Mouse (Mus musculus) monocyte, adult 2 months (primary cell): ENCODE results near the gene C130032M10Rik.
"Not testable (repeated sequence)": the region's sequence is repeated elsewhere in the genome, so short reads cannot be mapped to it uniquely, and the experiment has no call there.

Source experiments
- DNase-seq, 2 experiments: peaks; one replicate each; pipeline ENCODE4 v3.0.0; 2022; ENCODE audit warnings: low spot score in 2 of 2, low read depth in 1 of 2

Gene C130032M10Rik

DNA sequence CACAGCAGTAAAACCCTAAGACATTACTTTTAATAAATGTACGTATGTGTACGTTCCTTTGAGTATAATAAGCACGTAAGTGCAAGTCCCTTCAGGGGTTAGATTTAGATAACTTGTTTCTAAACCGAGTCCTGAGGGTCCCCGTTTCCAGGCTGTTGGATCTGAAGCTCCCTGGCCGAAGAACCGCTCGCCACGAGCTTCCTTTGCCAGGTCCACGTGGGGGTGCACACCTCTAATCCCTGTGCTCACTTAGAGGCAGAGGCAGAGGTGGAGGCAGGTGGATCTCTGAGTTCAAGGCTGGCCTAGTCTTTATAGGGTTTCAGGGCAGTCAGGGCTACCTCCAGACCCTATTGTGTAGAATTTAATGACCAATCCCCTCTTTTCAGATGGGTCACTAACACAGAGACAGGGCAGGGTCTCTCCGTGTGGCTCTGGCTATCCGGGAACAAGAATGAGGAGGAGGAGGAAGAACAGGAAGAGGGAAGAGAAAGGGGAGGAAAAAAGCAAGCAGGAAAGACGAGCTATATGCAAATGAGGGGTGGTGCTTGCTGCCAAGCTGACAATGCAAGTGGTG is 2.5 kb downstream of the C130032M10Rik start:
- no peak for DNase-seq

DNA sequence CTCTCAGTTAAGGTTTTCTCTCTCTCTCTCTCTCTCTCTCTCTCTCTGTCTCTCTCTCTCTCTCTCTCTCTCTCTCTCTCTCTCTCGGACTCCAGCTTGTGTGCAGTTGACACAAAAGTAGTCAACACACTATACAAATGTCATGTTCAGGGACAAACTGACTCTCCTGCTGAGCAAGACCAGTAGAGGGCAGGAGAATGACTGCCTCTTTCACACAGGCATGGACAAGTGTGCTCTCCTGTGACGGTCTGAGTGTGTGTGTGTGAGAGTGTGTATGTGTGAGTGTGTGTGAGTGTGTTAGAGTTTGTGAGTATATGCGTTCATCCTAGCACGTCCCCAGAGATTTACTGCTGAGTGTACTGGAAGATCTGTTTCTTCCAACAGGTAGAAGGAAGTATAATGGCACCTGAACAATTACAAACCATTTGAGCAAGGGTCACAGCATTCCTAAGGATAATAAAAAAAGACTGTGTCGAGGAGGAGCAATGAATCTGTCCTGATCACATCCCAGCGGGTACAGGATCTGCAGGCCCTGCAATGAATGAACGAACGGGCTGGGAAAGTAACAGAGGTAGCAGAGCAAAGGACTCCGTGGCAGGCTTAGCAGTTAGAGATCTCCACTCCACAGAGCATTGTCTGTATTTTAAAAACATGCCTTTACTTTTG is 3.4 kb downstream of the C130032M10Rik start:
- DNase-seq = no peak

DNA sequence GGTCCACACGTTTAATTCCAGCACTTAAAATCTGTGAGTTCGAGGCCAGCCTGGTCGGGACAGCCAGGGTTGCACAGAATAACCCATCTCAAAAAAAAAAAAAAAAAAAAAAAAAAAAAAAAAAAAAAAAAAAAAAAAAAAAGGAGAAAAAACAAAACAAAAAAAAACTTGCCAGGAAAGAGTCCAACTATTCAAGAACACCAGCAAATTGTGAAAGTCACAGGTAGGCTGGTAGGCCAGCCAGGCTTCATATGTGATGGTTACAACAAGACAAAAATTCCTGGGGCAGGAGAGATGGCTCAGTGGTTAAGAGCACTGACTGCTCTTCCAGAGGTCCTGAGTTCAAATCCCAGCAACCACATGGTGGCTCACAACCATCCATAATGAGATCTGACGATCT is 5.0 kb downstream of the C130032M10Rik start:
- not testable (repeated sequence) for DNase-seq

DNA sequence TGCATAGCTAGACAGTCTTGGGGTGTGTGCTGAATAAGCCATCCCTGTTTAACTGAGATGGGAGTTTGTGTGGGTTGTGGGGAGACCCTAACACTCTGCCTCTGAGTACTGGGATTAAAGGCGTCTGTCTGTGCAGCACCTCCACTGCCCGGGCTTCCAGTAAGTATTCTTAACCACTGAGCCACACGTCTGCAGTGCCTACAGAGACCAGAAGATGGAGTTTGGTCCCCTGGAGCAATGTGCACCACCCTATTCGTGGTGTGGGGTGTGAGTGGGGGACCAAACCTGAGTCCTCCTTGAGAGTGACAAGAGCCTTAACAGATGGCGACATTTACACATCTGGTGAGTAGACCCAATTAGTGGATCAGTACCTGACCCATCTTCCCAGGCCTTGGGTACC is 6.5 kb downstream of the C130032M10Rik start:
- DNase-seq = no peak

DNA sequence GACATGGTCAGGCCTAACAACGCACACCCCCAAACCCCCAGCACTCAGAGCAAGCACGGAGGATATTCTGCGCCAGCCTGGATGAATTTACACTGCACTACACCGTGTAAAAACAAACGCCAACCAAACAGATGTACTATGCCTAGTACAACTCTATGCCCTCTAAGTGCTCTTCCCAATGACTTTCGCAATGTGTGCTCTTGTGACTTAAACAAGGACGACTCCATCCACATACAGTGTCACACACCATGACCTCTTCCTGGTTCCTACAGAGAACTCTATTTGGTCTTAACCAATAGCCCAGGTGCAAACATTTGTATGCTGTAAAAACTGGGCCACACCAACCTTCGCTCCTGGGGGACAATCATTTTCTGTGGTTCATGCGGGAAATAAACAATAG is 7.0 kb downstream of the C130032M10Rik start:
- no peak for DNase-seq

DNA sequence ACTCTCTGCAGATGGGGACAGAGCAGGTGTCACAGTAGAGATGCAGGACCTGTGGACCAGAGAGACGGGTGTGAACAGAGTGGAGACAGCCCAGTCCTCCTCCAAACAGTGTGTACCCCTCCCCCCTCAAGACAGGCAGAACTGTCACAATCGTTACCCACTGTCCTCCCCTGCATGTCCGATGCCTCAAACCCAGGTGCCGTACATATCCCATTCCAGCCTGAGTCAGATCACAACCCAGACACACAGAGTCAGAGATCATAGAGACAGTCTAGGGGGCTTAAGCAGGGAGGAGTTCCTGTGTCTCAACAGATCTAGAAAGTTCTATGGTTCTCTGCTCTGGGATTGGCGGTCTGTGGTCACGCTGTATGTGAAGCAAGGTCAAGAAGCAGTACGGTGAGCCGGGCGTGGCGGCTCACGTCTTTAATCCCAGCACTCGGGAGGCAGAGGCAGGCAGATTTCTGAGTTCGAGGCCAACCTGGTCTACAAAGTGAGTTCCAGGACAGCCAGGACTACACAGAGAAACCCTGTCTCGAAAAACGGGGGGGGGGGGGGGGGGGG is 9.7 kb downstream of the C130032M10Rik start:
- no peak for DNase-seq

DNA sequence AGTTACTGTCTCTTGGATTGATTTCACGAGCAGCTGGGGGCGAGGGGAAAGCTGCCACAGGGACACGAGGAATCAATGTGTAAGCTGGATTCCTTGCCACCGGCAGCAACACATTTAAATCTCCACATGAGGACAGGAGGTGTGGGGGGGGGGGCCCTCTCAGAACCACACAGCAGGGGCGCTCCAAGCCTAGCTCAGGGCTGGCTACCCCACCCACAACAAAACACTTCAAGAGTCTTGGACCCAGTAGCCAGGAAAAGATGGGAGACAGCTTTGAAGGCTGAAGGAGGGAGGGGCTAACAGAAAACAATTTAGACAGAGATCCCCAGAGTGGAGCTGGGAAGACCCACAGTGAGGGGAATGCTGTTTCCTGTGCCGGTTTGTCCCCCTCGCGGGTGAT is 10.4 kb downstream of the C130032M10Rik start:
- DNase-seq = no peak

DNA sequence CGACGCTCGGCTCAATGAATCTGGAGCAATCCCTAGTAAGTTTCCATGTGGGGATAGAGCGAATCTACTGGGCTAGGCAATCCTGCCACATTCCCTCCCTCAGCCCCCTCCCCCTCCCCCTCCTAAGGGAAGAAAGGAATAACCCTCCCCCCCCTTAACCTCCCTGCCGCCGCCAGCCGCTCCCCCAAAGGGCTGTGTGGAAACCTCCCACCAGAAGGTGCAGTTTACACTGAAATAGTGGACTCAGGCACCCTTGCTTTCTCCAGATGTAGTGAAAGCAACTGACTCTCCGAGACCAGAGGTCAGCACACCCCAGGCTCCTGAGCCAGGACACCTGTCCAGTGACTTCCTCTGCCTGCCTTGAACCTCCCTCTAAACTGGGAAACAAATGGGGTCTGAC is 11.1 kb downstream of the C130032M10Rik start:
- DNase-seq = no peak

DNA sequence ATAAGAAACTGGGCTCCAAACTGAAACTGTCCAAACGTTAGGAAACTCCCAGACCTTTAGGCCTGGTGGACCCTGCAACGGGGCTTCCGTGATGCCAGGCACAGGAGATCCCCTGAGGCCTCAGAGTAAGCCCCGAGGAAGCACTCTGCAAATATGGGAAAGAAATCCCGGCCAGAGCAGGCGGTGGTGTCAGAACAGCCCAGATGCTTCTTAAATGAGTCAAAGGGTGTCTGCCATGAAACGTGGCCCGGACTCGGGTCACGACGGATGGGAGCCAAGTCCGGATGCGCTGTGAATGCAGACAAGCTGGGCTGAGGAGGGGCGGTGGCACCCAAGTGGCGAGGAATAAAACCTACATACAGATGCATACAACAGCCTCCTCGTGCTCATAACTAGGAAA is 11.6 kb downstream of the C130032M10Rik start:
- DNase-seq = no peak

DNA sequence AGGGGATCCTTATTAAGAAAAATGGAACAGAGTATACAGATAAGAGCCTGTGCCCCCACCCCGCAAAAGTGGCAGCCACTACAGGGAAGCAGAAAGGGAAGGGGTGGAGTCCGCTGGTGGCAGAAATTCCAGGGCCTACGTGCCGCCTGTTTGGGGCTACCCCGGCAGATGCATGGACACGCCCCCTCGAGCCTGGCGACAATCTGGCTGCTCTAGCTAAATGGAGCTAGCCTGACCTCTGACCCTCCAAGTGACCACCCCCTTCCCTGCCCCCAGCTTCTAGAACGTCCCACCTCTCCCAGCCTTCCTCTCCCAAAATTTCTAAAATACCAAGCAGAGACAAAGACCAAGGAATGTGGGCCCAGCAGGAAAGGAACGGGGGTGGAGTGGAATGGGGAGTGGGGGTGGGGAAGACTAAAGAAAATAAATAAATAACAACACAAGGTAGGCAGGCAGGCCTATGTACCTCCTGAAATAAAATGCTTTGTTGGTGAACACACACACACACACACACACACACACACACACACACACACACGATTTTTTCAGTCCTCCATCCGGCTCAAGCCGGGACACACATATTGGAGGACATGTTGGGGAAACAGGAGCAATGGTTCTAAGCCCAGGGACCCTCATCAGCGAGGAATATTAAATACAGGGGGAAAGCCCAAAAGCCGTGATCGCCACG is 12.6 kb downstream of the C130032M10Rik start:
- no peak for DNase-seq

DNA sequence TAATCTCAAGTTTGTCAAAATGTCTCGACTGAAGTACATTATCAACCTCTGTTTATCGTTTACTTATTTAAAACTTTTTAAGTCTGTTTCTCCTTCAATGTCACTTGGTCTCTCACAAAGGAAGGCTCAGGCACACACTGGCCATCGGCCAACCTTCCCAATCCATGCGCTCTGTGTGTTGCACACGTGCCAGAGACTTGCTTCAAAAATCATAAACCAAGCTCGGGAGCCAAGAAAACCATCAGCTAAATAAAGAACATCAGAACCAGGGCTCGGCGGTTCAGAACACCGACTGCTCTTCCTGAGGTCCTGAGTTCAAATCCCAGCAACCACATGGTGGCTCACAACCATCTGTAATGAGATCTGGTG is 13.2 kb downstream of the C130032M10Rik start:
- DNase-seq = no peak

DNA sequence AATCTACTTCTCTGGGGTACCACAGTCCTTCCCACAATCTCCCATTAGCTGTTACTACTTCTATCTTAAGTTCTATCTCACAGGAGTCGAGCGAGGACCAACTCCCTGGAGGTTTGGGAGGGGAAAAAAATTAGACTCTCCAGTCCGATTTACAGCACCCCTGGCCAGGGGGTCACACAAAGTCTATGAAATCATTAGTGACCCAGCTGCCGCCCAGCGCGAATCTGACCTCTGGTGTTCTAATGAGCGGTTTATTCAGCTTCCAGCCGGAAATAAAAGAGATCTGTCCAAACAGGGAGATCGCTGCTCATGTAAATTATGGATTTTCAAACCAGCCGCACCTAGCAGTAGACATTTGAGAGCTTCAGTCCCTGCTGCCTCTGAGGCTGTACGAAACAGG is 15.8 kb downstream of the C130032M10Rik start:
- no peak for DNase-seq

DNA sequence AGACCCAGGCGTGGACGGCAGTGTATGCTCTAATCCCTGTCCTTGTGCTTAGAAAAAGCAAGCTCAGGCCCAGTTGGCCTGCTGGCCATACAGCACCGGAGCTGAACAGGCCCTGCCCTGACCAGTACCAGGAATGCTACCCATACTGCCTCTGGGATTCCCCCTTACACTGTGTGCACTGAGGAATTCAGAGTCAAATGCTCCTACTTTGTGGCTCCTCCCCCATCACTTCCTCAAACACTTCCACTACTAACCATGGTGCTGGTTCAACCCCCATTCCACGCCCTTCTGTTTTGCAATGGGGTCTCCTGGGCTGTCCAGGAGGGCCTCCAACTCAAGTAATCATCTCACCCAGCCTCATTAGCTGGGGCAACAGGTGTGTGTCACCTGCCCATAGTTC is 18.4 kb downstream of the C130032M10Rik start:
- no peak for DNase-seq

DNA sequence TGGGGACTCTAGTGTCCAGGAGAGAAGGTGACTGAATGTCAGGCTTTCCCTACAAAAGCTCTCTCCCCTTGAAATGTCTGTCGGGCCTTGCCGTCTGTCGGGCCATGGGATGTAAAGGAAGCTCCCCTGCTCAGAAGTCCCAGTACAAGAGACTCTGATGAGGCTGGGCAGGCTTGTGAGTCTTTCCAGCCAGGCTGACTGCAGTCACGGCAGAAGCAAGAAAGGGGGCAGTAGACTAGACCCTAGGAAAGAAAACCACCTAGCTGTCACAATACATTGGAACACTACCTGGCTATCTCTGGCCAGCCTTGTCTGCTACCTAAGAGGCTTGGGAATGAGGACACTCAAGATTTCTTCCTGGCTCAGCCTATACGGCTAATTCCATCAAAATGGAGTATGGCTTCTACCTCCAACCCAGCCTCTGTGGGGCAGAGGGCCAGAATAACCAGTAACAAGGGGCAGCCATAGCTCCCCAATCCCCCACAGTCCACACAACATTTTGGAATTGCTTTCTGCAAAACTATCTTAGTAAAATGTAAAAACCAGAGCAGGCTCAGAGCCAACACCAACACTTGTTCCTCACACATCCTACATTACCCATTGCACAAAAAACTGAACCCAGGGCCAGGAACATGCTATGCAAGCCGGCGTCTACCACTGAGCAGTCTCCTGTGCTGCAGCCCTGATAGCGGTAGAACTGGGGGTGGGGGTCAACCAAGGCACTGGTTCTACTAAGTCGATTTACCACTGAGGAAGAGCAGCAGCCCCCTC is 19.4 kb downstream of the C130032M10Rik start:
- DNase-seq = no peak

DNA sequence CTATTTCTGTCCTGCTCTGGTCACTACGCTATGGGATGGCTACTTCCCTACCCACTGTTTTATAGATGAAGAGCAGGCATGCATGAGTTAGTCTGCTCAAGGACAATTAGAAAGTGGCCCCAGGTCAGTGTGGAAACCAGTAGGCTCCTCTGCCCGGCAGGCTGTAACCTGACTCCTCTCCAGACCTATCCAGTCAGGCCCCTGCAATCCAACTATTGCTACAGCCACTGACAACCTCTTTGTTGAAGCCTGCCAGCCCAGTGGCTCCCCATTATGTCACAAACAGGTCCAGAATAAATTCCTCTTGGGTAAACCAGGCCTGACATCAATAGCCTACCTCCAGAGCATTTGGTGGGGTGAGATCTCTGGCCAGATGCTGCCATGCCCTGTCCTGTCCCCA is 21.1 kb downstream of the C130032M10Rik start:
- no peak for DNase-seq

DNA sequence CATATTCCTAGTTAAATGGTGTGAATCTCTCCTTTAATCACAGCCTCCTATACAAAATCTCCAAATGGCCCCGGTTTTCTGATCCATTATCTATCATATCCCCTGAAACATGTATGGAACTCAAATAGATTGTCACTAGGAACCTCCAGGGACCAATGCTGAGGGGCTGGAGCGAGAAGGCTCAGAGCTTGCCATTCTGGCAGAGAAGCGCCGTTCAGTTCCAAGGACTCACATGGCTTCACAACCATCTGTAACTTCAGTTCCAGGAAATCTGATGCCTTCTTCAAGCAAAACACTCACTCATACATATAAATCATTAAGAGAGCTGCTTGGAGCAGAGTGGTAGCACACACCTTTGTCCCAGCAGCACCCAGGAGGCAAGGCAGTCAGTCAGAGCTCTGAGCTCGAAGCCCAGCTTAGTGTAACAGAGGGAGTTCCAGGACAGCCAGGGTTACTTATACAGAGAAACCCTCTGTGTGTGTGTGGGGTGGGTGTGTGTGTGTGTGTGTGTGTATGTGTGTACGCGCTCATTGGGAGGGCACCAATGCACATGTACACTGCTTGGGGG is 23.6 kb downstream of the C130032M10Rik start:
- DNase-seq = no peak

DNA sequence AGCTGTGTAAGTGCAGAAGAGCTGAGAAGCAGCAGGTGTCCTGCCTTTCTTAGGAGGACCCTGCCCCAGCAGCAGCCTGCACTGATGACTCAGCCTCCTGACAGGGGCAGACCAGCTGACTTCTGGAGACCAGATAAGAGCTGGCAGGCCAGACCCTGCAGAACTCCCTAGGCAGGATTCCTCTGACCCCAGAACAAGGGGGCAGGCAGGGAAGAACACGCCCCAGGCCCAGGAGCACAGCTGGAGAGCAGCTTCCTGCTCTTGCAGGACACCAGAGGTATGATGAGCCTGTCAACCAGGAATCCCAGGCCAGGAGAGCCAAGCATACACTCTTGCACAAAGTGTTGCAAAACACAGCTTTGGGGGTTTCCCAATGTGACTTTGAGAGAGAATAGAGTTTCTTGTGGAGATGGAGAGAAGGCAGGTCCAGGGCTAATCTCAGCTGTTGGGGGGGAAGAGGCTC is 25.8 kb downstream of the C130032M10Rik start:
- DNase-seq = no peak

DNA sequence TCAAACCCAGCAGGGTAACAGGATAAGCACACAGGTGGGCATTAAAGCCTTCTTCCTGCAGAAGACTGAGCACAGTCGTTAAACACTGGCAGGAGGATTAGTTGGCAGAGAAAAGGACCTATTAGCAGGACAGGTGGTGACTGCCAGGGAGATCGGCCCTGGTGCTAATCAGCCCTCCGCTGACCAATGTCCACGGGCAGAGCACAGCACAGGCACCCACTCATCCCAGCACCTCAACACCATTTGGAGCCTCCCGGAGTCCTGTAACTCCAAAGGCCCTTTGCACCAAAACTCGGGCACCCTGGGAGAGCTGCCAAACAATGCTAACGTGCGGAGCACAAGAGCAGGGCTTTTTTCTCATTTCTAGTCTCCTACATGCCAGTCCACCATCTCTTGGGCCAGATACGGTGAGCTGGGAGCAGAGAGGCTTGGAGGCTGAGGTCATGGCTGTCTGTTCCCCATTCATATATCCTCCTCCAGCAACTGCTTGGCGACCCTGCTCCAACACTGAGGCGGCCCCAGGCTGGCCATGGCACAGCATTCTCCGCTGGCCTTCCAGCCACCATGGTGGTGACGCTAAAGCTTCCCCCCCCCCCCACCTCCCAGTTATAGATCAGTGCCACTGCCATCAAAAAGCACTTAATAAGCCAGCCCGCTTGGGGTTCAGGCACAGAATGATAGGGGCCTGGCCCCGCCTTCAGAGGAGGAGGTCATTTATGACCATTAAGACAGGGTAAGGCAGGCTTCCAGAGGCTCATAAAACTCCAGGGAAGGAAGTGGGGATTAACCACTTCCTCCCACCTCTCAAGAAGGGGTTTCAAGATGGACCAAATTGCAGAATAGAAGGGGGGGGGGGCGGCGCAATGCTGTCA is 28.6 kb downstream of the C130032M10Rik start:
- no peak for DNase-seq

DNA sequence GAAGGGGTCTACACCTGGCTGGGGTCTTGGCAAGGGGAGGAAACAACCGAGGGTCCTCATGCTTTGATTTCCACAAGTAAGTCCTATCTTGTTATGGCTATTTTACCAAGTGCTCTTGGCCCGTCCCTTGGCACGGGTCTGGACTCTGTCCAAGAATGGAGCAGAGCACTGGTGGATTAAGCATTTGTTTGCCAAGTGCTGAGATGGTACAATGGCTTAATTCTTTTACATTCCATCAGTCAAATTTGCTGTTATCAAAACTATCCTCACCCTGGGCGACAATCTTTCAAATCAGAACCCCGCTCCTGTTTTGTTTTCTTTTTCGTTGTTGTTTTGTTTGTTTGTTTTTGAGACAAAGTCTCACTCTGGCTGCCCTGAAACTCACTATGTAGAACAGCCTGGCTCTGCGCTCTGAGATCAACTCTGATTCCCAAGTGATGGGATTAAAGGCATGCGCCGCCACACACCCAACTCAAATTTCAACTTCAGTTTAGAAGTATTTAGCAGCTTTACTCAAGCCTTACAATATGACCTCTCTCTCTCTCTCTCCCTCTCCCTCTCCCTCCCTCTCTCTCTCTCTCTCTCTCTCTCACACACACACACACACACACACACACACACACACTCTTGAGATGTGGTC is 29.4 kb downstream of the C130032M10Rik start:
- no peak for DNase-seq

DNA sequence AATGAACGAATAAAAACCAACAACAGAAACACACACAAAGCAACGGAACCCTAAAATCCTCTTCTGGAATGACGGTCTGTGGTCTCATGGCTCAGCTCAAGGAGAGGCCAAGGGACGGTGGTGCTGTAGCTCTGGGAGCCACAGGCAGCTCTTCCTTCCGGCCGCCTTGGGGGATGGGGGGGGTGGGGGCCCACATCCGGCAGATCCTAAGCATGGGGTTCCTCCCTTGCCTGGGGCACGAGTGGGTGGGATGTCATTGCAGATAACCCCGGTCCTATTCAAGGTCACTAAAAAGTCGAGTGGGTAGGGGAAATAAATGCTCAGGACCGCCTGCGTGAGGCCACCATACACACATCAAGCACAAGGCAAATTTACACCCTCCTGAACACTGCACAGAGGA is 31.3 kb downstream of the C130032M10Rik start:
- DNase-seq = no peak
